Mouse (Mus musculus): ENCODE data around the gene Btg4. TPM values are rescaled to one million over a fixed set of nuclear protein-coding genes. Genes with fewer than 3 reads are reported as not detected.

Btg4 gene
- polyA plus RNA-seq, 1 experiment from 2014 or later = not detected

DNA sequence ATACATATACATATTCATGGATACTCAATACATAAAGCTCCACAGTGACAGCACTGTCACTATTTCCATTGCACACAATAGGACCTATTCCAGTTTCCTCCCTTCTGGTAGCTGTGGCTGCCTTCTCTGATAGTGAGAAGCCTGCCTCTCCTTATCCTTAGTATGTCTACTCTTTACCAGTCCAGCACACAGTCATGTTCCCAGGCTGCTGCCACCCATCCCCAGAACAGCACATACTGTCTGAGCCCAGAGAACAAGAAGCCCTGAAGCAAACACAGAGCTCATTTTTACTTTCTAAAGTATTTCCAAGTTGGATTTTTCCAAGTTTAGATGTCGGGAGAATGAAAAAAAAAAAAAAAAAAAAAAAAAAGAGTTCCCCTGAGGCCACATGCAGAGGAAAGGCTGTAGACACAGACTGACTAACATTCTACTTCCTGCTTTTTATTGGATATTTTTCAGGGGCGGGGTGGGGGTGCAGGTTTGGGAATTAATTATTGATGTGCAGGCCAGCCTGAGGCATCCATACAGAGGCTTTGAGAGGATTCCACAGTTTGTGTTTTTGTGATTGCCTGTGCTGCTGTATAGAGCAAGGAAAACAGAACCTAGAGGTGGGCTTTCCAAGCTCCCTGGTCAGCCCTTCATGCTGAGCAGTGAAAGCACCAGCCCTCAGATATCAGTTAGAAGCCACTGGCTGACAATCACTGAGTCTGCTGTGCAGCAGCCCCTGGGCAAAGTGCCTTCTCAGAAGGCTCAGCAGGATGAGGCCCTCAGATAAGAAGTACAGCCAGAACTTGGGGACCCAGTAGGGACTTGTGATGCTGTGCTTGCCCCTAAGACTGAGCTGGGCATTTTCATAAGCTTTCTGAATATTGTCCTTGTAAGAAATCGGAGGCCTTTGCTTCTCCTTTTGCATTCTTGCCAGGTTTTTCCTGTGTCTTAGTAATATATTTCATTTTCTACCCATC lies 4.1 kb upstream of the Btg4 start:
- H3K4me3 ChIP-seq (ENCODE audit: inconsistent target) = no peak overlapping the region
- H3K79me2 ChIP-seq (ENCODE audit: inconsistent target) = no peaks in the 10 kb centered on the region
- 81% methylated on average over 3 of the region's 3 CpGs for WGBS (ENCODE audit: missing documents)
- no peaks in the 10 kb centered on the region for H3K36me3 ChIP-seq (ENCODE audit: inconsistent target)
- H3K27ac ChIP-seq = no peak overlapping the region

DNA sequence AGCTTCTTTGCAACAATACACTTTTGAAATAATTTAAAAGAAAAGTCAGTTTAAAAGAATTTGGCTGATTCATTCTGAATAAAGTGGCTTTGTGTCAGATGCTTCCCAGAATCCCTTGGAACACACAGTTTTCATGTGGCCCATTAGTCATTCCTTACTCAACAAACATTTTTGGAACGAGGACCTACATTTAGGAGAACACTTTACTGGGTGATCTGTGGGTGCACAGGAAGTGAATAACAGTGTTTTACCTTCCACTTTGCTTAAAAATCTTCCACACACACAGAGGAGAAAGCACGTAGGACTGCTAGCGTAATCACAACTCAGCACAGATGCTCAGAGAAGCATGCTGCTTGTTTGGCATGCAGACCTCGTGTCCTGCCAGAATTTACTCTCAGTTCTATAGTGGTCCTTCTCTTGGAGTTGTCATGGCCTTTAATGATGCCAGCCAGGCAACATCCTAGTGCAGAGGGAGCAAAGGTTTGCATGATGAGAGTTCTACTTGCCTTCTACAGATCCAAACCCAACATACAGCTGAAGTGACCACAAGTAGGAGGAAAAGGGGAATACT lies 1.7 kb upstream of the Btg4 start:
- Histone ChIP-seq H3K36me3 (ENCODE audit: inconsistent target) (no peaks in the 10 kb centered on the region), H3K27ac (no peak overlapping the region), H3K4me3 (ENCODE audit: inconsistent target) (no peak overlapping the region), H3K79me2 (ENCODE audit: inconsistent target) (no peaks in the 10 kb centered on the region)
- WGBS (ENCODE audit: missing documents) = 96% methylated on average over 4 of the region's 4 CpGs

DNA sequence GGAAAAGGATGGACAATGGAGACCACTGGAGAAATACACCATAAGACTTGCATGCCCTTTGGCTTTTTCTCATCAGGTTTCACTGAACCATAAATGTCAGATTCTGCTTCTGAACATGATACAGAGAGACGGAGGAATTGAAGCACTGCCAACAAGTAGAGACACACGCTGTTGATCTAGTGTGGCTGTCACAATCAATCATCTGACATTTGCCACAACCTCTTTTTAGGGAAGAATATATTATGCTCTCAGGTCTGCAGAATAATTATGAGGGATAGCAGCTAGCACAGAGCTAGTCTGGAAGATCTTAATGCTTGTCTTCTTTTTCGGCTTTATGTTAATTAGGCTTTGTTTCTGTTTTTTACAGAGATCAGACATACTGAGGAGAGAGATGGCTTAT lies 7.5 kb downstream of the Btg4 start:
- Histone ChIP-seq H3K36me3 (ENCODE audit: inconsistent target) (no peaks in the 10 kb centered on the region), H3K79me2 (ENCODE audit: inconsistent target) (no peaks in the 10 kb centered on the region), H3K4me3 (ENCODE audit: inconsistent target) (no peak overlapping the region), H3K27ac (no peak overlapping the region)
- 54% methylated on average over 3 of the region's 3 CpGs for WGBS (ENCODE audit: missing documents)

GRCm38 (mm10) chr9:51070801-51071200 lies 10.1 kb downstream of the Btg4 start:
- Histone ChIP-seq H3K27ac (no peak overlapping the region), H3K36me3 (ENCODE audit: inconsistent target) (no peaks in the 10 kb centered on the region), H3K79me2 (ENCODE audit: inconsistent target) (no peaks in the 10 kb centered on the region), H3K4me3 (ENCODE audit: inconsistent target) (no peak overlapping the region)
- WGBS (ENCODE audit: missing documents) = 95% methylated on average over 4 of the region's 4 CpGs

GRCm38 (mm10) chr9:51075780-51076179 lies 15.1 kb downstream of the Btg4 start:
- Histone ChIP-seq H3K36me3 (ENCODE audit: inconsistent target) (no peaks in the 10 kb centered on the region), H3K79me2 (ENCODE audit: inconsistent target) (no peaks in the 10 kb centered on the region), H3K4me3 (ENCODE audit: inconsistent target) (peak overlapping the region; percentile 46; the same call in 1 of the 2 replicates), H3K27ac (no peak overlapping the region)
- 54% methylated on average over 3 of the region's 3 CpGs for WGBS (ENCODE audit: missing documents)

- H3K4me3 ChIP-seq (ENCODE audit: inconsistent target) = peak overlapping the region; percentile 46
- H3K36me3 ChIP-seq (ENCODE audit: inconsistent target) = no peaks in the 10 kb centered on the region
- 3% methylated on average over 17 of the region's 17 CpGs for WGBS (ENCODE audit: missing documents)
- no peak overlapping the region for H3K27ac ChIP-seq
- no peaks in the 10 kb centered on the region for H3K79me2 ChIP-seq (ENCODE audit: inconsistent target)
These were observed 15.7 kb downstream of the Btg4 start for GRCm38 (mm10) chr9:51076300-51076978.

- Histone ChIP-seq H3K79me2 (ENCODE audit: inconsistent target) (no peaks in the 10 kb centered on the region), H3K4me3 (ENCODE audit: inconsistent target) (peak within 1 kb of the TSS; percentile 46), H3K27ac (no peak within 1 kb of the TSS), H3K36me3 (ENCODE audit: inconsistent target) (no peaks in the 10 kb centered on the region)
- WGBS (ENCODE audit: missing documents) = under 1% methylated on average over 14 of the region's 14 CpGs
These were observed 16.2 kb downstream of the Btg4 start, which contains the start of gene Layn for GRCm38 (mm10) chr9:51076979-51077315. Gene Layn, minus strand, starts transcription at chr9:51077094.

DNA sequence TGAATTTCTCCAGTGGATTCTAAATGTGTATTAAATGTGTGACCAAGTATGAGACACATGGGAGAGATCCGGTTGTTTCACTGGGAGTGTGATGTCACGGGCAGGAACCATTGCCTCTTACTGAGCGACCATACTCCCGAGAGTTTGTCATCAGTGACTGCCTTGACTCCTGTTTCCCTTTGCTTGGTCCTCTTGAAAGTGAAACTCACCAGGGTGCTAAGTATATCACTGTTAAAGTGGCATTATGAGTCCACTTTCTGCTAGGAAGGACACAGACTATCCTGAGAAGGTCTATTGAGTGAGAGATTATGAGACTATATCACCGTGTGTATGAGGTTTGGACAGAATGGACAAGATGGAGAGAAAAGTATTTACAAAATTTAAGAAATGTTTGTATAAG lies 20.9 kb downstream of the Btg4 start:
- no peaks in the 10 kb centered on the region for H3K79me2 ChIP-seq (ENCODE audit: inconsistent target)
- H3K4me3 ChIP-seq (ENCODE audit: inconsistent target) = no peak overlapping the region
- WGBS (ENCODE audit: missing documents) = 84% methylated on average over 5 of the region's 5 CpGs
- no peak overlapping the region for H3K27ac ChIP-seq
- H3K36me3 ChIP-seq (ENCODE audit: inconsistent target) = no peaks in the 10 kb centered on the region

DNA sequence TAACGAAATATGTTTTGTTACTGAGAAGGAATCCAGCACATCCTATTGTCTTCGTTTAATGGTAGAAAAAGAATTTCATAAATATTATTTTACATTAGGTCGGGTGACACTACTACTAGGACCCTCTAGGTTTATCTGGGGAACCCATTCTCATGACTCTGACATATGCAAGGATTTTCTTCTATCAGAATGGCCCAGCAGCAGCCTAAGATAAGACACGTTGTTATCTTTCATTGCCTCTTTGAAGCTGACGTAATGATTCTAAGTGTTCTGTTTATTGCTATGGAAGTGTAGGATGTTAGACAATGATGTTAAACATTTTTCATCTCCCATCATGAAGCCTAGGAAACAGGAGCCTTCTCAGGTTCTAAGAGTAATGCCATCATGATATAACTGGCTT lies 33.0 kb downstream of the Btg4 start:
- H3K36me3 ChIP-seq (ENCODE audit: inconsistent target) = no peaks in the 10 kb centered on the region
- 89% methylated on average over 5 of the region's 5 CpGs for WGBS (ENCODE audit: missing documents)
- H3K4me3 ChIP-seq (ENCODE audit: inconsistent target) = no peak overlapping the region
- no peaks in the 10 kb centered on the region for H3K79me2 ChIP-seq (ENCODE audit: inconsistent target)
- H3K27ac ChIP-seq = no peak overlapping the region

- H3K27ac ChIP-seq = no peak overlapping the region
- 52% methylated on average over 2 of the region's 2 CpGs for WGBS (ENCODE audit: missing documents)
These were observed 35.6 kb downstream of the Btg4 start for GRCm38 (mm10) chr9:51096306-51096705.

GRCm38 (mm10) chr9:51101756-51102425 lies 41.2 kb downstream of the Btg4 start, which contains the start of gene 4833427G06Rik:
Gene 4833427G06Rik, minus strand, starts transcription at chr9:51102078.
- H3K27ac ChIP-seq = no peak within 1 kb of the TSS
- 11% methylated on average over 27 of the region's 27 CpGs for WGBS (ENCODE audit: missing documents)
- H3K4me3 ChIP-seq (ENCODE audit: inconsistent target) = no peak within 1 kb of the TSS
- H3K36me3 ChIP-seq (ENCODE audit: inconsistent target) = no peaks in the 10 kb centered on the region
- H3K79me2 ChIP-seq (ENCODE audit: inconsistent target) = no peaks in the 10 kb centered on the region

More at GRCm38 (mm10) chr9:51096306-51096705, 35.6 kb downstream of the Btg4 start:
- Histone ChIP-seq H3K36me3 (ENCODE audit: inconsistent target) (no peaks in the 10 kb centered on the region), H3K79me2 (ENCODE audit: inconsistent target) (no peaks in the 10 kb centered on the region), H3K4me3 (ENCODE audit: inconsistent target) (no peak overlapping the region)

DNA sequence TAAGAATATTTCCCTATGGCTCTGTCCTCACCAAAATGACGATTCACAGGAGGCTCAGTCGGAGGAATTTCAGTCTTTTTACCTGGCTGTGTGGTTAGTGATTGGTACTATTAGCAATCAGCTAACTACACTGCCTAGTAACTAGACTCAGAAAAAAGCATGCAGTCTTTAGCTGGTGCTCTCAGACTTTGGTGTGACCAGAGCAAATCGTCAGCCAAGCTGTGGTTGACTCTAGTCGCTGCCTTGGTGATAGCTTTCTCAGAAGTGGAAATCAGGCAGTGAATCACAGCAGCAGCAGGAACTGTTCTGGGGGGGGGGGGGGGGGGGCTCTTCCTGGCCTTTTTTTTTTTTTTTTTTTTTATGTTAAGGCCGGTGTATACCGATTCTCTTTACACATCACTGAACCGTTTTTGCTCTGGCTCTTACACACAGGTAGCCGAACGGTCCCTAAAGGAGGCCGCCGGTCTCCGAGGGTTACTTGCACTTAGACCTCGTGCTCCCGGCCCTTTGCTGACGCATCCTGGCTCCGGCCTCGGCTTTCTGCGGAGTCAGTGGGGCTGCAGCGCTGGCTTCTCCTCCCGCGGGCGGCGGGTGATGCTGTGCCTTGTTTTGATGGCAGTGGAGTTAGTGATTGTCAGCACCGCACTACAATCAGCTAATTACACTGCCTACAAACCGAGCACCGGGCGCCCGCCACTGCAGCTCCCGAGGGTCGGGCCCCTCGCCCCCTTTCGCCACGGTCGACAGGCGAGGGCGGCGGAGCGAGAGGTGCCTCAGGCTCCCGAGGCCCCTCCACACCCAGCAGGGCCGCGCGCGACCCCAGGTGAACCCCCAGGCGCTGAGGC lies 42.5 kb downstream of the Btg4 start:
- Histone ChIP-seq H3K4me3 (ENCODE audit: inconsistent target) (no peak overlapping the region), H3K79me2 (ENCODE audit: inconsistent target) (no peaks in the 10 kb centered on the region), H3K36me3 (ENCODE audit: inconsistent target) (no peaks in the 10 kb centered on the region), H3K27ac (no peak overlapping the region)
- WGBS (ENCODE audit: missing documents) = 5% methylated on average over 38 of the region's 44 CpGs

- Histone ChIP-seq H3K27ac (no peak overlapping the region), H3K4me3 (ENCODE audit: inconsistent target) (no peak overlapping the region), H3K79me2 (ENCODE audit: inconsistent target) (no peaks in the 10 kb centered on the region), H3K36me3 (ENCODE audit: inconsistent target) (no peaks in the 10 kb centered on the region)
- 28% methylated on average over 20 of the region's 30 CpGs for WGBS (ENCODE audit: missing documents)
These were observed 43.3 kb downstream of the Btg4 start for GRCm38 (mm10) chr9:51103808-51104514.
